9 mouse cellular contexts compared by ENCODE assay signal in genomic region chr4:124817803-124818202, GRCm38 (mm10). TPM values are rescaled to one million over a fixed set of nuclear protein-coding genes. Genes with fewer than 3 reads are reported as not detected.
A peak's percentile ranks its signal among the peaks of the same experiment; 100 is the strongest.
DNase-seq lines count a peak whose midpoint lies in the region; ATAC-seq lines count a peak whose summit lies in the region.
"Had no signal": no experiment of that assay in that cellular context is flagged by ENCODE, and none has a peak within 500 bp of the region (broad histone marks: within the 10 kb centered on the region; RNA-seq: fewer than 3 reads in every experiment).

No protein-coding gene starts in this region.

- peak; percentile 86 for DNase-seq in 3T3-L1 (ENCODE audit: low read depth, low spot score)
- DNase-seq in Muller cell, postnatal 12 days (ENCODE audit: inconsistent ontology term), result peak; percentile 88
- DNase-seq in embryonic facial prominence, embryonic 14.5 days (ENCODE audit: low spot score), result peak; percentile 51
- peak; percentile 21 to 42 for DNase-seq in urinary bladder, postnatal 36 days (ENCODE audit: low spot score in 2 of 2)
- no peak for DNase-seq in frontal cortex, postnatal 36 days (ENCODE audit: low spot score in 2 of 2)

- peak; percentile 57; the same call in 1 of the 2 replicates for ATAC-seq in embryonic facial prominence, embryonic 14.5 days (ENCODE audit: low read depth)
- ATAC-seq in intestine, embryonic 15.5 days, result peak; percentile 95
- ATAC-seq in lung, embryonic 15.5 days (ENCODE audit: borderline replicate concordance, extremely low read depth, low FRiP score, low TSS enrichment), result peak; percentile 83
- ATAC-seq in forebrain, embryonic 16.5 days, result no peak

- peaks cover 31% of the 10 kb centered on the region for H3K36me3 ChIP-seq in embryonic facial prominence, embryonic 14.5 days (ENCODE audit: control insufficient read depth, insufficient read depth, low read length)
- H3K36me3 ChIP-seq in intestine, embryonic 15.5 days, result peaks cover 6% of the 10 kb centered on the region; the same call in 1 of the 2 replicates
- H3K36me3 ChIP-seq in lung, embryonic 15.5 days, result peaks cover 10% of the 10 kb centered on the region; the same call in 1 of the 2 replicates
- H3K36me3 ChIP-seq in forebrain, embryonic 16.5 days (ENCODE audit: control insufficient read depth, insufficient read depth), result no peaks in the 10 kb centered on the region; the same call in none of the 2 replicates

- no peak overlapping the region for H3K4me2 ChIP-seq in embryonic facial prominence, embryonic 14.5 days (ENCODE audit: low read depth, low read length)
- no peak overlapping the region for H3K4me2 ChIP-seq in intestine, embryonic 15.5 days (replicated peaks)
- H3K4me2 ChIP-seq in lung, embryonic 15.5 days, result no peak overlapping the region
- no peak overlapping the region for H3K4me2 ChIP-seq in forebrain, embryonic 16.5 days (ENCODE audit: low read length)

- 30% methylated on average over 6 of the region's 6 CpGs for WGBS in embryonic facial prominence, embryonic 14.5 days
- 25% methylated on average over 6 of the region's 6 CpGs for WGBS in intestine, embryonic 15.5 days
- WGBS in lung, embryonic 15.5 days, result 17% methylated on average over 6 of the region's 6 CpGs
- WGBS in forebrain, embryonic 16.5 days, result 17% methylated on average over 6 of the region's 6 CpGs

- no peak overlapping the region for H3K9ac ChIP-seq in embryonic facial prominence, embryonic 14.5 days (ENCODE audit: low read depth, low read length)
- no peak overlapping the region for H3K9ac ChIP-seq in intestine, embryonic 15.5 days
- no peak overlapping the region for H3K9ac ChIP-seq in lung, embryonic 15.5 days
- no peak overlapping the region for H3K9ac ChIP-seq in forebrain, embryonic 16.5 days (replicated peaks; ENCODE audit: low read depth, low read length)

- no peaks in the 10 kb centered on the region for H3K27me3 ChIP-seq in embryonic facial prominence, embryonic 14.5 days (replicated peaks; ENCODE audit: control insufficient read depth, insufficient read depth, low read length)
- H3K27me3 ChIP-seq in intestine, embryonic 15.5 days (replicated peaks), result no peaks in the 10 kb centered on the region
- H3K27me3 ChIP-seq in lung, embryonic 15.5 days, result no peaks in the 10 kb centered on the region
- no peaks in the 10 kb centered on the region for H3K27me3 ChIP-seq in forebrain, embryonic 16.5 days (replicated peaks; ENCODE audit: control insufficient read depth, insufficient read depth, low read length)

- no peak overlapping the region for H3K27ac ChIP-seq in embryonic facial prominence, embryonic 14.5 days (replicated peaks; ENCODE audit: low read depth, low read length)
- H3K27ac ChIP-seq in intestine, embryonic 15.5 days, result no peak overlapping the region
- H3K27ac ChIP-seq in lung, embryonic 15.5 days, result no peak overlapping the region
- H3K27ac ChIP-seq in forebrain, embryonic 16.5 days (ENCODE audit: low read length), result no peak overlapping the region

- H3K9me3 ChIP-seq in embryonic facial prominence, embryonic 14.5 days (ENCODE audit: control insufficient read depth, low read length), result no peaks in the 10 kb centered on the region
- H3K9me3 ChIP-seq in intestine, embryonic 15.5 days, result no peaks in the 10 kb centered on the region
- H3K9me3 ChIP-seq in lung, embryonic 15.5 days, result no peaks in the 10 kb centered on the region
- H3K9me3 ChIP-seq in forebrain, embryonic 16.5 days (ENCODE audit: control insufficient read depth, low read length), result no peaks in the 10 kb centered on the region

- no peaks in the 10 kb centered on the region for H3K4me1 ChIP-seq in embryonic facial prominence, embryonic 14.5 days (ENCODE audit: control insufficient read depth, insufficient read depth, low read length)
- H3K4me1 ChIP-seq in intestine, embryonic 15.5 days (replicated peaks), result peaks cover 11% of the 10 kb centered on the region
- peaks cover 7% of the 10 kb centered on the region; the same call in 1 of the 2 replicates for H3K4me1 ChIP-seq in lung, embryonic 15.5 days
- no peaks in the 10 kb centered on the region for H3K4me1 ChIP-seq in forebrain, embryonic 16.5 days (replicated peaks; ENCODE audit: control insufficient read depth, insufficient read depth, low read length)

- H3K4me3 ChIP-seq in embryonic facial prominence, embryonic 14.5 days (ENCODE audit: low read depth, low read length), result no peak overlapping the region
- H3K4me3 ChIP-seq in intestine, embryonic 15.5 days (replicated peaks), result no peak overlapping the region
- no peak overlapping the region for H3K4me3 ChIP-seq in lung, embryonic 15.5 days
- H3K4me3 ChIP-seq in forebrain, embryonic 16.5 days (replicated peaks; ENCODE audit: low read length), result no peak overlapping the region
- H3K4me3 ChIP-seq: erythroblast, embryonic 14.5 days had no signal

RNA-seq across cellular contexts. Expression of gene Mtf1, which starts 15.9 kb away (rescaled TPM):
- polyA plus RNA-seq in embryonic facial prominence, embryonic 14.5 days (2014; fragmentation: Nextera tagmentation; extraction: Ambion mirVana), result 9.9 and 11.5 TPM in 2 replicates
- 13.6 TPM in 2 replicates for polyA plus RNA-seq in intestine, embryonic 15.5 days (2015; fragmentation: Nextera tagmentation; extraction: Ambion mirVana)
- polyA plus RNA-seq in lung, embryonic 15.5 days (2015; fragmentation: Nextera tagmentation; extraction: Ambion mirVana), result 12.8 and 13.2 TPM in 2 replicates
- 12.1 and 14.9 TPM in 2 replicates for polyA plus RNA-seq in forebrain, embryonic 16.5 days (2015; fragmentation: Nextera tagmentation; extraction: Ambion mirVana)

RNA-seq across cellular contexts. Expression of gene Yrdc, which starts 32.7 kb away (rescaled TPM):
- 40.6 and 42.6 TPM in 2 replicates for polyA plus RNA-seq in embryonic facial prominence, embryonic 14.5 days (2014; fragmentation: Nextera tagmentation; extraction: Ambion mirVana)
- polyA plus RNA-seq in intestine, embryonic 15.5 days (2015; fragmentation: Nextera tagmentation; extraction: Ambion mirVana), result 32.0 and 36.6 TPM in 2 replicates
- polyA plus RNA-seq in lung, embryonic 15.5 days (2015; fragmentation: Nextera tagmentation; extraction: Ambion mirVana), result 36.1 and 40.5 TPM in 2 replicates
- polyA plus RNA-seq in forebrain, embryonic 16.5 days (2015; fragmentation: Nextera tagmentation; extraction: Ambion mirVana), result 50.3 and 51.2 TPM in 2 replicates

RNA-seq across cellular contexts. Expression of gene 1110065P20Rik, which starts 33.2 kb away (rescaled TPM):
- 64.2 and 64.4 TPM in 2 replicates for polyA plus RNA-seq in embryonic facial prominence, embryonic 14.5 days (2014; fragmentation: Nextera tagmentation; extraction: Ambion mirVana)
- polyA plus RNA-seq in intestine, embryonic 15.5 days (2015; fragmentation: Nextera tagmentation; extraction: Ambion mirVana), result 43.3 and 47.7 TPM in 2 replicates
- polyA plus RNA-seq in lung, embryonic 15.5 days (2015; fragmentation: Nextera tagmentation; extraction: Ambion mirVana), result 58.2 and 59.0 TPM in 2 replicates
- polyA plus RNA-seq in forebrain, embryonic 16.5 days (2015; fragmentation: Nextera tagmentation; extraction: Ambion mirVana), result 65.1 and 75.2 TPM in 2 replicates

RNA-seq across cellular contexts. Expression of gene Maneal, which starts 44.2 kb away (rescaled TPM):
- 1.4 and 2.0 TPM in 2 replicates for polyA plus RNA-seq in embryonic facial prominence, embryonic 14.5 days (2014; fragmentation: Nextera tagmentation; extraction: Ambion mirVana)
- 0.54 and 0.57 TPM in 2 replicates for polyA plus RNA-seq in intestine, embryonic 15.5 days (2015; fragmentation: Nextera tagmentation; extraction: Ambion mirVana)
- 0.42 and 0.59 TPM in 2 replicates for polyA plus RNA-seq in lung, embryonic 15.5 days (2015; fragmentation: Nextera tagmentation; extraction: Ambion mirVana)
- polyA plus RNA-seq in forebrain, embryonic 16.5 days (2015; fragmentation: Nextera tagmentation; extraction: Ambion mirVana), result 8.3 and 11.0 TPM in 2 replicates
- polyA plus RNA-seq: erythroblast, embryonic 14.5 days had no signal

Comparison
In these comparisons a context has a peak if more than half of its experiments do, and no peak if none do; other contexts are left out.
1. DNase-seq: peak in 3T3-L1 (single experiment), Muller cell, postnatal 12 days (single experiment), embryonic facial prominence, embryonic 14.5 days (single experiment) and urinary bladder, postnatal 36 days (2 of 2); none in frontal cortex, postnatal 36 days (0 of 2).